Mouse (Mus musculus) myocyte (in vitro differentiated cells): ENCODE measurements around the gene Akap12. TPM values are rescaled to one million over a fixed set of nuclear protein-coding genes. Genes with fewer than 3 reads are reported as not detected.

Experiments used
- H3K27me3 ChIP-seq: one replicate; pipeline ENCODE4 v1.6.1; 2011; ENCODE audit not compliant: control insufficient read depth, insufficient read depth, insufficient read length
- H3K36me3 ChIP-seq: one replicate; pipeline ENCODE4 v1.6.1; 2011; ENCODE audit not compliant: control insufficient read depth, insufficient read depth
- H3K4me2 ChIP-seq: one replicate; pipeline ENCODE4 v1.6.1; 2011; ENCODE audit warnings: low read depth, control low read depth
- H3K4me3 ChIP-seq: one replicate; pipeline ENCODE4 v1.5.1; 2011; ENCODE audit warnings: mild to moderate bottlenecking, control low read depth, moderate library complexity
- H3K79me2 ChIP-seq: one replicate; pipeline ENCODE4 v1.6.1; 2011; ENCODE audit not compliant: control insufficient read depth, insufficient read depth
- H3ac ChIP-seq: one replicate; pipeline ENCODE4 v1.6.1; 2011; ENCODE audit not compliant: control insufficient read depth, insufficient read length
- CEBPB ChIP-seq: IDR thresholded peaks from 2 replicates; pipeline ENCODE4 v1.6.1; 2011; ENCODE audit warnings: mild to moderate bottlenecking, moderate library complexity; ENCODE audit not compliant: poor library complexity, insufficient read depth, severe bottlenecking
- E2F4 ChIP-seq: IDR thresholded peaks from one replicate; pipeline ENCODE4 v1.6.1; 2011; ENCODE audit warnings: mild to moderate bottlenecking, control low read depth, moderate library complexity; ENCODE audit not compliant: insufficient read depth
- MAX ChIP-seq: IDR thresholded peaks from one replicate; pipeline ENCODE4 v1.6.1; 2011; ENCODE audit warnings: low read depth, mild to moderate bottlenecking, control low read depth
- MYOD1 ChIP-seq, 3 experiments: IDR thresholded peaks; one replicate each; pipeline ENCODE4 v1.6.1; 2011; ENCODE audit warnings: control low read depth in 2 of 3, low read depth in 2 of 3, mild to moderate bottlenecking in 2 of 3, moderate library complexity in 1 of 3; ENCODE audit not compliant: insufficient read length in 2 of 3, control insufficient read depth in 1 of 3
- MYOG ChIP-seq, 3 experiments: IDR thresholded peaks; one replicate each; pipeline ENCODE4 v1.6.1; 2011; ENCODE audit warnings: control low read depth in 2 of 3, low read depth in 2 of 3, mild to moderate bottlenecking in 2 of 3; ENCODE audit not compliant: insufficient read length in 2 of 3, control insufficient read depth in 1 of 3, insufficient read depth in 1 of 3
- POLR2A ChIP-seq: IDR thresholded peaks from one replicate; pipeline ENCODE4 v1.6.1; 2011; ENCODE audit warnings: low read depth, mild to moderate bottlenecking, control low read depth, moderate library complexity; ENCODE audit not compliant: insufficient read length
- POLR2AphosphoS2 ChIP-seq: IDR thresholded peaks from one replicate; pipeline ENCODE4 v1.6.1; 2011; ENCODE audit warnings: low read depth, control low read depth; ENCODE audit not compliant: insufficient read length
- REST ChIP-seq: IDR thresholded peaks from one replicate; pipeline ENCODE4 v1.6.1; 2011; ENCODE audit warnings: mild to moderate bottlenecking, control low read depth, moderate library complexity; ENCODE audit not compliant: insufficient read depth, insufficient read length
- SRF ChIP-seq: IDR thresholded peaks from one replicate; pipeline ENCODE4 v1.6.1; 2011; ENCODE audit warnings: low read depth; ENCODE audit not compliant: control insufficient read depth, insufficient read length
- TCF12 ChIP-seq: IDR thresholded peaks from one replicate; pipeline ENCODE4 v1.6.1; 2011; ENCODE audit warnings: mild to moderate bottlenecking, control low read depth; ENCODE audit not compliant: poor library complexity, insufficient read depth, severe bottlenecking
- TCF3 ChIP-seq: IDR thresholded peaks from one replicate; pipeline ENCODE4 v1.6.1; 2011; ENCODE audit warnings: low read depth, control low read depth; ENCODE audit not compliant: insufficient read length
- USF1 ChIP-seq: IDR thresholded peaks from one replicate; pipeline ENCODE4 v1.6.1; 2011; ENCODE audit warnings: low read depth, mild to moderate bottlenecking, control low read depth, moderate library complexity
- polyA plus RNA-seq: library from polyadenylated mRNA; unstranded; fragments of >200 nt; fragmentation: generic; extraction: Trizol; gene quantifications from one replicate; pipeline ENCODE4 v1.2.1, GENCODE M21; 2012; ENCODE audit warnings: missing spikeins

Gene Akap12
- polyA plus RNA-seq: 0.55 TPM

GRCm38 (mm10) chr10:4266041-4266930 is at the start of gene Akap12:
Akap12 (plus strand) TSS chr10:4266380.
- Histone ChIP-seq H3K79me2 (no peaks in the 10 kb centered on the region), H3K4me3 (peak within 1 kb of the TSS; percentile 13), H3K27me3 (no peaks in the 10 kb centered on the region), H3ac (no peak within 1 kb of the TSS), H3K4me2 (peak within 1 kb of the TSS; percentile 57), H3K36me3 (no peaks in the 10 kb centered on the region)
- TF ChIP-seq MYOG (IDR thresholded peaks at IDR 0.05; ENCODE audit: control insufficient read depth in 1 of 3, insufficient read depth in 1 of 3, insufficient read length in 2 of 3, low read depth in 2 of 3): peak in 1 of 3 experiments; percentile 1
- TF ChIP-seq TCF12: no peak

- Histone ChIP-seq H3ac (no peak overlapping the region), H3K36me3 (no peaks in the 10 kb centered on the region), H3K79me2 (no peaks in the 10 kb centered on the region), H3K4me2 (no peak overlapping the region), H3K4me3 (no peak overlapping the region), H3K27me3 (no peaks in the 10 kb centered on the region)
- TF ChIP-seq SRF (no peak), TCF12 (no peak), MAX (no peak), POLR2AphosphoS2 (no peak), MYOD1 (IDR thresholded peaks at IDR 0.05; ENCODE audit: control insufficient read depth in 1 of 3, insufficient read length in 2 of 3, low read depth in 2 of 3) (no peak), MYOG (IDR thresholded peaks at IDR 0.05; ENCODE audit: control insufficient read depth in 1 of 3, insufficient read depth in 1 of 3, insufficient read length in 2 of 3, low read depth in 2 of 3) (no peak), CEBPB (no peak), TCF3 (no peak), POLR2A (no peak), E2F4 (no peak), USF1 (no peak), REST (no peak)
These were observed 35.4 kb upstream of the Akap12 start for GRCm38 (mm10) chr10:4230563-4231359.

GRCm38 (mm10) chr10:4233102-4233501 is 33.1 kb upstream of the Akap12 start:
- Histone ChIP-seq H3K79me2 (no peaks in the 10 kb centered on the region), H3K27me3 (no peaks in the 10 kb centered on the region), H3K4me3 (no peak overlapping the region), H3ac (no peak overlapping the region), H3K4me2 (no peak overlapping the region), H3K36me3 (no peaks in the 10 kb centered on the region)
- TF ChIP-seq USF1: no peak
- no peak for TF ChIP-seq POLR2AphosphoS2
- peak in 2 of 3 experiments; percentile 21 to 41 for TF ChIP-seq MYOG (IDR thresholded peaks at IDR 0.05; ENCODE audit: control insufficient read depth in 1 of 3, insufficient read depth in 1 of 3, insufficient read length in 2 of 3, low read depth in 2 of 3)
- peak in 2 of 3 experiments; percentile 30 to 36 for TF ChIP-seq MYOD1 (IDR thresholded peaks at IDR 0.05; ENCODE audit: control insufficient read depth in 1 of 3, insufficient read length in 2 of 3, low read depth in 2 of 3)
- TF ChIP-seq E2F4: no peak

GRCm38 (mm10) chr10:4239794-4240574 is 26.2 kb upstream of the Akap12 start:
- no peak overlapping the region for H3ac ChIP-seq
- no peaks in the 10 kb centered on the region for H3K36me3 ChIP-seq
- no peaks in the 10 kb centered on the region for H3K27me3 ChIP-seq
- no peak for TF ChIP-seq POLR2A
- no peak for TF ChIP-seq POLR2AphosphoS2
- TF ChIP-seq MAX: no peak
- no peak for TF ChIP-seq MYOG (IDR thresholded peaks at IDR 0.05; ENCODE audit: control insufficient read depth in 1 of 3, insufficient read depth in 1 of 3, insufficient read length in 2 of 3, low read depth in 2 of 3)
- no peak for TF ChIP-seq USF1
- no peak for TF ChIP-seq TCF3
- no peak overlapping the region for H3K4me3 ChIP-seq
- H3K4me2 ChIP-seq: no peak overlapping the region
- no peaks in the 10 kb centered on the region for H3K79me2 ChIP-seq
